Mouse (Mus musculus): ENCODE results near the gene Gpsm1.

Gene Gpsm1

GRCm38 (mm10) chr2:26311936-26312335 is 3.4 kb upstream of the Gpsm1 start:
- no peak for DNase-seq (ENCODE audit: extremely low spot score, low read depth, low spot score)

- no peak for DNase-seq (ENCODE audit: extremely low spot score, low read depth, low spot score)
Observed at GRCm38 (mm10) chr2:26312812-26313211, 2.5 kb upstream of the Gpsm1 start.

- no peak for DNase-seq (ENCODE audit: extremely low spot score, low read depth, low spot score)
Observed at GRCm38 (mm10) chr2:26313394-26313793, 1.9 kb upstream of the Gpsm1 start.

- DNase-seq (ENCODE audit: extremely low spot score, low read depth, low spot score) = no peak
Observed at GRCm38 (mm10) chr2:26314281-26315071, 839 bp upstream of the Gpsm1 start.

GRCm38 (mm10) chr2:26315925-26316311 is 603 bp downstream of the Gpsm1 start:
- no peak for DNase-seq (ENCODE audit: extremely low spot score, low read depth, low spot score)

- DNase-seq (ENCODE audit: extremely low spot score, low read depth, low spot score) = no peak
Observed at GRCm38 (mm10) chr2:26316576-26317246, 1.4 kb downstream of the Gpsm1 start.

- no peak for DNase-seq (ENCODE audit: extremely low spot score, low read depth, low spot score)
Observed at GRCm38 (mm10) chr2:26317371-26317770, 2.1 kb downstream of the Gpsm1 start.

GRCm38 (mm10) chr2:26317991-26318672 is 2.8 kb downstream of the Gpsm1 start:
- no peak for DNase-seq (ENCODE audit: extremely low spot score, low read depth, low spot score)

GRCm38 (mm10) chr2:26319109-26319508 is 3.8 kb downstream of the Gpsm1 start:
- DNase-seq (ENCODE audit: extremely low spot score, low read depth, low spot score) = no peak

- DNase-seq (ENCODE audit: extremely low spot score, low read depth, low spot score) = no peak
Observed at GRCm38 (mm10) chr2:26319519-26320244, 4.4 kb downstream of the Gpsm1 start.

- DNase-seq (ENCODE audit: extremely low spot score, low read depth, low spot score) = no peak
Observed at GRCm38 (mm10) chr2:26320245-26321185, 5.2 kb downstream of the Gpsm1 start.

- no peak for DNase-seq (ENCODE audit: extremely low spot score, low read depth, low spot score)
Observed at GRCm38 (mm10) chr2:26323589-26324325, 8.4 kb downstream of the Gpsm1 start.

GRCm38 (mm10) chr2:26324917-26325316 is 9.6 kb downstream of the Gpsm1 start:
- DNase-seq (ENCODE audit: extremely low spot score, low read depth, low spot score) = no peak

GRCm38 (mm10) chr2:26325386-26326181 is 10.3 kb downstream of the Gpsm1 start:
- DNase-seq (ENCODE audit: extremely low spot score, low read depth, low spot score) = no peak

- DNase-seq (ENCODE audit: extremely low spot score, low read depth, low spot score) = no peak
Observed at GRCm38 (mm10) chr2:26327852-26328251, 12.5 kb downstream of the Gpsm1 start.

- no peak for DNase-seq (ENCODE audit: extremely low spot score, low read depth, low spot score)
Observed at GRCm38 (mm10) chr2:26329402-26329801, 14.1 kb downstream of the Gpsm1 start.

GRCm38 (mm10) chr2:26330056-26330468 is 14.7 kb downstream of the Gpsm1 start:
- DNase-seq (ENCODE audit: extremely low spot score, low read depth, low spot score) = no peak

- no peak for DNase-seq (ENCODE audit: extremely low spot score, low read depth, low spot score)
Observed at GRCm38 (mm10) chr2:26330702-26331101, 15.4 kb downstream of the Gpsm1 start.
